Mouse (Mus musculus): ENCODE measurements around the gene Zmynd12.

DNA sequence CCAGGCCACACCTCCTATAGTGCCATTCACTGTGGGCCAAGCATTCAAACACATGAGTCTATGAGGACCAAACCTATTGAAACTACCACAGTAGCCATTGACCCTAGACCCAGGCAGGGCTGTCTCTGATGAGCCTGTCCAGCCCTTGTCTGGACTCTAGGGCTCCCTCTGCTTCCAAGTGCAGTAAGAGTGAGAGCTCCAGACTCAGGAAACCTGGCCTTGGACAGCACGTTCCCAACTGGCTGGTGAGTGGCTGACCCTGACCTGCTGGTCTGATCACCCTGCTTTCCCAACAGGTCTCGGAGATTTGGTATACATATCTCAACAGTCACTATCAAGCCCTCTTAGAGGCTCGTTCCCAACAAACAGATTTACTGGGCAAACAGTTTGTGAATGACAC is 25.2 kb downstream of the Zmynd12 start:
- no peak for TF ChIP-seq TAL1 (IDR thresholded peaks at IDR 0.05; ENCODE audit: low read length)
- no peak for TF ChIP-seq GATA1 (IDR thresholded peaks at IDR 0.05; ENCODE audit: low read length)

Data from erythroblast, embryonic 14.5 days (primary cell).